Mouse (Mus musculus): Measurements from ENCODE around the gene Ephx1.
"Not testable (repeated sequence)": the region's sequence is repeated elsewhere in the genome, so short reads cannot be mapped to it uniquely, and the experiment has no call there.

The Ephx1 gene

DNA sequence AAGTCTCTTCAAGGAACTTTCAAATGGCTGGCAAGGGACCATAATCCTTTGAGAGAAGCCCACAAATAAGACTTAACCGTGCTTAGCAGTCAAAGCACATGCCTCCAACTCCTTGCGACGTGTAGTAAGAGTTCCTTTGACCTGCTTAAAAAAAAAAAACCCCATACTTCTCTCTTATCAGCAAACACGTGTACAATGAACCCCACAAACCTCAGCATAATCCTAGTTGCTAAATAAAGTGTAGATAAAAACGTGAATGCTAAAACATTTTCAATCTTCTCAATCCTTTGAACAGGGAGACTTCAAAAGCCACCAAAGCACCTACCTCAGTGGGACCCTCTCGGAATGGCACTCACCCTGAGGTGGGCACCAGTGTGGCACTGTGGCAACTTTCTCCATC, 7.3 kb downstream of the Ephx1 start:
- DNase-seq (ENCODE audit: low read depth): no peak

DNA sequence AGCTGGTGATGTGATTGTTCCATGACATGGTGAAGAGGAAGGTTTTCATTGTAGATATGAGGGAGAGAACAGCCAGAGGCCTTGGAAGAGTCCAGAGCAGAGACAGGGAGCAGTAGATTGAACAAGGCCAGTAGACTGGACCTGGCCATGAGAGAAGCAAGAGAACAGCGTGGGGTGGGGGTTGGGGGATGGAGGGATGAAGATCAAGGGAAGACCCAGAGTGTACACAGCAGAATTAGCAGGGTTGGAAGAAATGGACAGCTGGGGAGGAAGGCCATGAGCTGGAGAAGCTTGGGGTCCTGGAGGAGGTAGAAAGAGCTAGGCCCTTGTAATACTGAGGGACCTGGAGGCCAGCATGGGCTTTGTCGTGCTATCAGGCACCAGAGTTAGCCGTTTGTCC, 8.3 kb downstream of the Ephx1 start:
- DNase-seq (ENCODE audit: low read depth): no peak

DNA sequence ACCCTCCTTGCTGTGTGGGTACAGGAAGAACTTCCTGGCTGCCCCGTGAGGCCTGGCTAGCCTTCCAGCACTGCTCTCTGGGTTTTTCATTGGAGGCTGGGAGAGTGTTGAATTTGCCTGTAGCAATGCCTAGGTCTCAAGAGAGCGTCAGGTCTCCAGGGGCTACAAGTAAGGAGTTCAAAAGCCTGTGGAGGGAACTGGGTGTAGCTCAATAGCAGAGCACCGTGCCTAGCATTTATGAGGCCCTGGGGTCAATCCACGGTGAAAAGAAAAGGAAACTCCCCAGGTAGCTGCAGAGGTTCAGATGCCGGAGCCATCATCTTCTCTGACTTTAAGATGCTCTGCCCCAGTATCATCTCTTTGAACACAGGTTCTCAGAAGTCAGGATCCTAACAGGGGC, 9.1 kb downstream of the Ephx1 start:
- DNase-seq (ENCODE audit: low read depth): no peak

DNA sequence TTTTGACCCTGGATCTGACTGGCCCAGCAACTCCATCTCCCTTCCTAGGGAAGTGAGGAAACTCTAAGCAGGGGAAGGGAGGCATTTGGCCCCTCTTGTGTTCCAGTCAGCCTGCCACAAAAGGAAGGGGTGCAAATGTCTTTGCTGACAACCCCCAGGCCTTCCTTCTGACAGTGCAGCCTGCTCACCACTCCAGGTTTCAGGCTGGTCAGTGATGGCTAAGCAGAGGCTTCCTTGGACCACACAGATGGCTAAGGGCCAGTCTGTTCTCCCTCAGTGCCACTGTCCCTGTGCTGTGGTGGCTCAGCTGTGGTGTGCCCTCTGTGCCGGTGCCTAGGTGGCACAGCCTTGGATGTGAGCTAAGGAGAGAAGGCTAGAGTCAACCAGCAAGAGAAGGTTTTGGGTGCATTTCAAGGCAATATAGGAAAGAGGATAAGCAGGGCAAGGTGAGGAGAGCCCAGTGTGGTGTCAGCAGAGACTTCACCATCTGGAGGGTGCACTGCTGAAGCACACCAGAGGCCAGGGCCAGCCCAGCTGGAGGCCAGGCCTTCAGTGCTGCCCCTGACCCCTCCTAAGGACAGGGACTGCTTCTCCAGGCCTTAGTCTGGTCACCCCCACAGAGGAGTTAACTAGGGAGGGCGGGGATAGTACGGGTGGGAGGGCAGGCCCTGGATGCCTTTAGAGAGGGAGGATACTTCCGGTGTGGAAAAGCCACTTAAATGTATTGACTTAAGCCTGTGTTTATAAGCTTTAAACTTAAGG, 10.4 kb downstream of the Ephx1 start:
- no peak for DNase-seq (ENCODE audit: low read depth)

DNA sequence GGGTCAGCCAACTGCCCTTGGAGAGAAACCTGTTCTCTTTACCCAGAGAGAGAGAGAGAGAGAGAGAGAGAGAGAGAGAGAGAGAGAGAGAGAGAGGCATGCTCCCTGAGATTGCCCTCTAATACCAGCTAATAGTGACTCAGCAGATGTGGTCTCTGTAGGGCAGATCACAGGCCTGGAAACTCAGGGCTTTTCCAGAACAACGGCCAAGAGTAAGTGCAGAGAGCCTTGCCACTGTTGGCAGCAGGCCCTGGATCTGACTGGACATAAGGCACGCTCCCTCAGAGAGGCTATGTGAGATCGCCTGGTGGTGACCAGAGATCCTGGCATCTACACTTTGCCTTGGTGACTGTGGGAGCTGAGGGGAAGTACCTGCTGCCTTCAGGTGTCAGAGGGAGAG, 10.9 kb downstream of the Ephx1 start:
- DNase-seq (ENCODE audit: low read depth): no peak

DNA sequence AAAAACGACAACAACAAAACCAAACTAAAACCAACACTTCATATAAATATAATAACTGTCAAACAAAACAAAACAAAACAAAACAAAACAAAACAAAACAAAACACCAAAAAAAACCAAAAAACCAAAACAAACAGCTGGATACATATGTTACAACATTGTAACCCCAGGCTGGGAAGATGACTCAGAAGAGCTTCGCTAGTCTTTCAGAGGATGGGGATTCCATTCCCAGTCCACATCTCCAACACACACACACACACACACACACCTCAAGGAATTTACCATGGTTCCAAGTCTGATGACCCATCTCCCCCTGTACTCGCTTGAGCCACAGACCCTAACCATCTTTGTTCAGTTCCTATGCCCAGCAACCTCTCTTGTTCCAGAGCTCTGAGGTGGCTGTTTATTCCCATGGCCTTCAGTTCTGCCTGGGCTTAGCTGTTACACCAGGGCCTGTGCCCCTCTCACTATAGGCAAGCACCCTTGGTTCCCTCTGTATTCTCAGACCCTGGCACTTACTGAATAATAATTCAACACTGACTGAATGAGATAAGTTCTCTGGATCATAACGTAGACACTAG, 11.6 kb downstream of the Ephx1 start:
- no peak for DNase-seq (ENCODE audit: low read depth)

DNA sequence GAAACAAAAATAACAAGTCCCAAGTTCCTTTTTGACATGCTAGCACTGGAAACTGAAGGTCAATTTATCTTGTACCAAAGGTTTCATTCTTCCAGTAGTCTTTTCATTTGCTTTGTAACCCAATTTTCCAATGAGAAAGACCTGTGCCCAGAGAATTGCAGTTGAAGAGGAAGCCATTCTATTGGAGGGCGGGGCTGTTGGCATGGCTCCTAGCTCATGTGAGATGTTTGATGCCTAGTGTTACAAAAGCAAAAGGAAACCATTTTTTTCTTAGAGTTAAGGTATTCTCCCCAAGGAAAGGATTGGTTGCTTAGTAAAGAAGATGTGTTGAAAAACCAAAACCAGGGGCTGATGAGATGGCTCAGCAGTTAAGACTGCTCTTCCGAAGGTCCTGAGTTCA, 12.4 kb downstream of the Ephx1 start:
- no peak for DNase-seq (ENCODE audit: low read depth)

DNA sequence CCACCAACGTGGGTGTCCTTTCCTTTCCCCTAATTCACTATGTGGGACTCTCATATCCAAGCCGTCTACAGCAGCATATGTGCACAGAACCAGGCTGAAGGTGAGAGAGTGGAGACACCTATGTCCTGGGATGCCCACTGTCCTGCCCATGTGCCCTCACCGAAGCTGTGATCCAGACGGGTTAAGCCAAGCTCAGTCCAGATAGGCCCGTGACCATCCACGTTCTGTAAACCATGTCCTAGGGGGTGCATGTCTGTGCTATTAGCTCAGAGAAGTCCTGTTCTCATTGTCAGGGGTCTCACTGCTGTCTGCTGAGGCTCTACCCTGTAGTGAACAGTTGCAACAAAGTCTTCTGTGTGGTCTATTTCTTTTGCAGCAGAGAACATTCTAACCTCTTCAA, 12.9 kb downstream of the Ephx1 start:
- DNase-seq (ENCODE audit: low read depth): no peak

DNA sequence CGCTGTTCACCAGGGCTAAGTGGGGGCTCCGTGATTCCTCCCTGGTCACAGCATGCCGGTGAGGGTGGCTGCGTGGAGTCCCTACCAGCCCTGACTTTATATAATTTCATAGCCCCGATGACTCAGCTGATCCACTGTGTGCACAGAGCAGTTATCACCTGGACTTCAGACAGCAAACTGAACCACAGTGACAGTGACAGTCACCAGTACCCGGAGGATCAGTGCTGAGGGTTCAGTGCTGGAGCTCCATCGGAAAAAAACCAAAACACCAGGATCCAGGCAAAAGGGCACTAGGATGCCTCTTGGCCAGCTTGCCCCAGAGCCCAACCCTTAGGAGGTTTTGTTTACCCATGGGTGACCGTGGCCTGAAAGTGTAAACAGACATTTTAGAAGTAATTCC, 15.4 kb downstream of the Ephx1 start:
- DNase-seq (ENCODE audit: low read depth): no peak

DNA sequence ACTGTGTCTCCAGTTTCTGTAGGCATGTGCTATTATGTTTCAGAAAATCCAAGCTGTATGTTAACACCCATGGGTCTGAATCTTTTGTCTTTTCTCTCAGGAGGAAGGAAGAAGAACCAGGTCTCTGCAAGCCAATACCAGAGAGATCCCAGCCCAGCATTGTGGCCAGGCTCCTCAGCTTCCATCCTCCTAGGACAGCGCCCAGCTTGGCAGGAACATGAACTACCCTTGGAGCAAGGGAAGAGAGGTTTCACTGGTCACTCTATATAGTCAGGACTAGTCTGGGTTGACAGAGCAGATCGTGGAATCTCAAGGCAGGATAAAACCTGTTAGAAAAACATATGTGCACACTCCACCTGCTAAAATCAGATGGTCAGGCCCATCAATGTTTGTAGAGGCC, 16.9 kb downstream of the Ephx1 start:
- DNase-seq (ENCODE audit: low read depth): no peak

DNA sequence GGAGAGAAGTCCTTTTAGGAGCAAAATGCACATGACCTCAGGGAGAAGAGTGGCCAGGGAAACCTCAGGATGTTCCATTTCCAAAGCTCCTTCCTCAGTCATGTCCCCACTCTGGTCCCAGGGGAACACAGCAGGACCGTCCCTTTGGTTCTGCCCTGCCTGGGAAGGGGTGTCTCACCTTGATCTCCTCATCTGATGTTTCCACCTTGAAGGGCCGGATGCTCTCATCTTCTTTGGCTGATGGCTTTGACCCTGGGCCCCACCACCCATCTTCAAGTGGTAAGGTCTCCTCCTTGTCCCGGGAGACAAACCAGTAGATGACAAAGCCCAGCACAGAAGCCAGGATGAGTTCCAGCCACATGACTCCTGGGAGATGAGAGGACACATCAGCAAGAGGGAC, 19.1 kb downstream of the Ephx1 start:
- DNase-seq (ENCODE audit: low read depth): no peak

DNA sequence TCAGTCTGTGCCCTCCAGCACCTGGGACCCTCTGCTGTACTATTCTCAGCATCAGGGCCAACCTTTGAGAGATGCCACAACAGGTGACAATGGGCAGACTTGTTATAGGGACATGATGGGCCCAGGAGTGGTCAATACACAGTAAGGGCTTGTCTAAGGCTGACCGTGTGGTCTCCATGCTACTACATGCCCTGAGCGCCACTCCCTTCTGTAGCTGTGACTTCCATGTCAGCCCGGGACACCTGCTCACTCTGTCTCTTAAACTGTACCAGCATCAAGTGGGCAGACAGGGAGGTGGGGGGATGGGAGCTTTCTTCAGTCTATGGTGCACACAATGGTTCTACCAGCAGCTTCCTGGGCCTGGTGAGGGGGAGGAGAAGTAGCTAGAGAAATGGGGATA, 19.5 kb downstream of the Ephx1 start:
- DNase-seq (ENCODE audit: low read depth): no peak

DNA sequence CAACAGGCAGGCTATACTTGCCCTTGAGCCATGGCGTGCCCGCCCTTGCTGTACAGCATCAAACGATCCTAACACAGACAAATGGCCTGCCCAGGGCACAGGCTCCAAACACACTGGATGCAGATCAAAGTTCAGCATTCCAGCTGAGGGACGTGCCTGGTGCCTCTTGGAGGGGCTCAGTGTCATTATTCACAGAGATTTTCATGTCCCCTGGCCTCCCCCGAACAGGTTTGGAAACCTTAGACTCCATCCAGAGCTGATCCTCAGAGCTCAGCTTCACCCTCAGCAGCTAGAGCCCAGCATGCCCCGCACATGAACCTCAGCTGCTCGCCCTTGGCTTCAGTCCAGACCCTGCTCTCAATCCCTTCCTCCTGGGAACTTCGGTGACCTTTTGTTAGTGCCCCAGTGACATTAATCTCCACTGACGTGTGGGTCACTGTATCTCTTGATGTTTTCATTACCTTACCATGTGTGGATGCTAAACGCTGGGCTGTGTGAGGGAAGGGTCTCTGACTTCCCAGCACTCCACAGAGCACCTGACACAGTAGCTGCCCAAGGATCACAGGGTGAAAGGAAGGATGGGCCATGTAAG, 20.1 kb downstream of the Ephx1 start:
- DNase-seq (ENCODE audit: low read depth): no peak

DNA sequence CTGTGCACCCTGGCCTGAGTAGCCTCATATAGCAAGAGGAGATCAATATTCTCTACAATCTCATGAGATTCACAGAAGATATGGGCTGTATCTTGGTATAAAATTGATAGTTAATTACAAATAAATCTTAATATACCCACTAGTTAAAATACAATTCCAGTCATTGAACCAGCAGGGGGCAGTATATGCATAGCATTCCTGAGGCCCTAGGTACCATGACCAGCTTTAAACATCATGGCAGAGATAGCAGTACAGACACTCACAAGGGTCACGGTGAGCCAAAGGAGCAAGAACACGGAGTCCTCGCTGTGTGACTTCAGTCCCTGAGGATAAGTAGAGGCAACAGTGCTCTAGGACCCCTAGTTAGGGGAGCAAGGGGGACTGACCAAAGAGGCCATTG, 28.6 kb downstream of the Ephx1 start:
- peak; percentile 79 for DNase-seq (ENCODE audit: low read depth)

DNA sequence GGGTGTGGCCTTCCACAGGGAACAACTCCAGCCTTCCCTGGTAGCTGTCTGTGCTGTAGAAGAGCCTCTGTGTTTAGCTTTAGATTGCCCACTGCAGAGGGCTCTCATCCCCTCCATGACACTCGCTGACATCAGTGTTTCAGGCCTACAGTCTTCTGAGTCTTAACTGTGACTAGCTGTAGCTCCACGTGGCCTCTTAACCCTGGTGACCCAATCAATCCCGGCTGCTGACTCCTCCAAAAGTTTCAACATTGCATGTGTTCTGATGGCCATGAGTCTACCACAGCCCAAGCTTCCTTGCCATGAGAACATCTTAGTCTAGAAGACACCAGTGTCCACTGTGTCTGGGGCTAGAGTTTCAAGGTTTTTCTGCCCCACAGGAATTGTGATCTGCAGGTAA, 30.0 kb downstream of the Ephx1 start:
- no peak for DNase-seq (ENCODE audit: low read depth)

DNA sequence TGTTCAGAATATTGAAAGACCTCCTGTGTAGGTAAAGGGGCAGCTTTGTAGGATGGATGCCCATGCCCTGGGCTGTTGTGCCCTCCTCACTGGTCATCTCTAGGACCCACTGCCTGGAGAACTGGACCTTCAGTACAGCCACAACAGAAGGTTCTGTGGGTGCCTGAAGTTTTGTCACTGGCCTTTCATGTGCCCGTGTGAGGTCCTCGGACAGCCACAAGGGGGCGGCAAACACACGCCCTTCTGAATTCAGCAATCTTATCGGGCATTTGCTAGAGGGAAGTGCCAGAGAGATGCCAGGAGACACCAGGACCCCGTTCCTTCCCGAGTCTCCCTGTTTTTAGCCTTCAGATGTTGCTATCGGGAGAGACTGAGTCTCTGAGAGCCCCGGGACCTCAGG, 32.9 kb downstream of the Ephx1 start:
- DNase-seq (ENCODE audit: low read depth): peak; percentile 88

DNA sequence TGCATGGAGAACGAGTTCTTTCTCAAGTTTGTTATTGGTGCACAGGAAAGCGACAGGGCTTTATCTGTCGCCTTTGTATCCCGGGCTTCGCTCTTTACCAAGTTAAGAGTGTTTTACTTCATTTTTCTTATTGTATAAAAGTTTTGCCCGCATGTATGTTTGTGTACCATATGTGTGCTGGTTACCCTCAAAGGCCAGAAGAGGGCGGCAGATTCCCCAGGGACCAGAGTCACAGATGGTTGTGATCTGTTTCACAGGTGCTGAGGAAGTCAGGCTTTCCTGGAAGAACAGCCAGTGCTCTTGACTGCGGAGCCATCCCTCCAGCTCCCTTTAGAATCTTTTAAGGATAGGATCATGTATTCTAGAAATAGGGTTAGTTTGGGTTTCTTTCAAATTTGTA, 34.0 kb downstream of the Ephx1 start:
- DNase-seq (ENCODE audit: low read depth): no peak

DNA sequence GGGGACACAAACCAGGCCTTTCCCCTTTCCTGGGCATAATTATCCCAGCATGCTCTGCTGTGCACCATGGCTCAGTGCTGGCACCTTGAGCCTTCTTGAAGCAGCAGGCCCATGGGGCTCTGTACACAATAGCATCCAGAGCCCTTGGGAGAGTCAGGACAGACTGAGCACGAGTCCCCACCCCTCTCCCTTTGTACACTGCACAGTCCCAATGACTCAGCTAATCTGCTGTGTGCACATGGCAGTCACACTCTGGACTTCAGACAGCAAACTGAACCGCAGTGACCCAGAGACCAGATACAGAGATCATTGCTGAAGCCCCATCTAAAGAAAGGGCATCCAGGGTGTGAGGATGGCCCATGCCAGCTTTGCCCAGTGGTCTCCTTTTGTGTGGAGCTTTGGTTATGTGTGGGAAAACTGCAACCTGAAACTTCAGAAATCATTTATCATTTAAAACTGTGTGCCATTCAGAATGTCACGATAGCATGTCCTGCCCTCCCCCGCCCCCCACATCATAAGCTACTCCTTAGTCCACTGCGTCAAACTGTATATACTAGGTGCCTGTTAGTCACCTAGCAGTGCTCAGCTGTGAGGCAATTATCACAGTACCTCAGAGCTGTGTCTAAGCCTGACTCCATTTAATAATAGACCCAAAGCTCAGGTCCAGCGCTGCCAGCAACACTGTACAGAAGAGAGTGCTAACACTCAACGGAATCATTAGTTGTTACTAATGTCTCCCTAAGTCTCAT, 39.2 kb downstream of the Ephx1 start:
- not testable (repeated sequence) for DNase-seq (ENCODE audit: low read depth)

DNA sequence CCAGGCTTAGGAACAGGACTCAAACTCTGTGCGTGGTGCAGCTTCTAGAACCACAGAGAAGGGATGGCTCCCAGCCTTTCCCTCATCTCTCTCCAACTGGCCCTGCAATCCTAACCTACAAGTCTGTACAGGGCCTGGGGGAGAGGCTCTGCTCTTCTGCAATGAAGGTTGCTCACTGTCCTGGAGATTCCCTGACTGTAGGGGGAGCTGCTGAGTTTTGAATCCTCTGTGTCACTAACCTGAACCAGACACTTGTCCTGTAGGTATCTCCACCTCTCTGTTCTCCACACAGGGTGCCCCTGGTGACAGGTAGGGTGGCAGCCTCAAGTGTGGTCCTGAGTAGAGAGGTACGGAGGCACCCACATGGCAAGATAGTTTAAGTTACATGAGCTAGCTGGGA, 40.2 kb downstream of the Ephx1 start:
- peak; percentile 41 for DNase-seq (ENCODE audit: low read depth)

DNA sequence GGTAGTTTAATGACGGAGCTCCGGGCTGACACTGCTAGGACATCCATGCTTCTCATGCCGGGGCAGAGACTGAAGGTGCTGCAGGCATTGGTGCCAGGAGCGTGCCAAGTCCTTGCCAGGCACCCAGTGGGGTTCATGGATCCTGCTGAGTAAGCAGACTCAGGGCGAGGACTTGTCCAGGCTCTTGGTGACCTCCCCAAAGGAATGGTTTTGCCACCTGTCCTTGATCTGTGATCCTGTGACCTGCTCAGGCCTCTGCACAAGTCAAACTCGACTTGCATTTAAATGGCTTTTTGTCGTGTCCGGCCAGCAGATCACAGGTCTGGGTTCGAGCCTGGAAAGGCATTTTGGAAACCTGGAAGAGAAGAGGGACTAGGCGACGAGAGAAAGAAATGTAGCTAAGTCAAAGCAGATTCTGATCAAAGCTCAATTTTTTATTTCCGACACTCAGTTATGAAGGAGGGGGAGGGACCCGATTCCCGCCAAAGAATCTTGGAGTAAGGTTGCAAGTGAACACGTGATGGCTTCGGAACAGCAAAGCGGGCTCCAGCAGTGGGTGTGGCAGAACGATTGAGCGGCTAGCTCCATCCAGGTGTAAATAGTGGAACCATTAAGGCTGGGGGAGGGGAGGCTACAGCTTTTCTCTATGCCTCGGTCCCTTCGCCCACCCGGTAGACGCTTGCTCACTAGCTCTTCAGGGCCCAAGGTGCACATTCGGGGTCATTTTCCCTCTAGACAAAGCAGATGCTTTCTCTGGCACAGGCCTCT, 41.0 kb downstream of the Ephx1 start:
- DNase-seq (ENCODE audit: low read depth): no peak

DNA sequence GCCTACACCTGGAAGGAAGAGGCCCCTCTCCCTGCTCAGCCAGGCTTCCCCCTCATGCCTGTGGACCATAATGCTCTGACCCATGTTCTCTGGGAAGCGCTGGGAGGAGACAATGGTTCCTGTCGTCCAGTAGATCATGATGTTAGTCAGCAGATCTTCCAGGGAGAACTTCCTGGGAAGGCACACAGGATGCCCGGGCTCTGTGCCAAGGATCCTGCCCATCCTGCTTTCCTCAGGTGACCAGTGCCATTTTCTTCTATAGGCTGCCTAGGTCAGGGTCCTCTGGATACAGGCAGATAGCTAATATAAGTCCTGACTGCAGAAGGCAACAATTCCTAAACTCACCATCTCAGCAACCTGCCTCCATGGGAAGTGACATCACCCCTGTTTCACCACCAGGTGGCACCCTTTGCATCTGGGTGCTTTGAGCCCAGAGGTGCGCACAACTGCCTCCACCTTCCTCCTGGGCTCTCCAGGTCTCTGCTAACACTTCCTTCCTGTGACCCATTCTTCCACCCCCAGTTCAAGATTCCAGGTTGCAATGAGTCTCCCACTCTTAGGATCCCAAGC, 44.5 kb downstream of the Ephx1 start:
- peak; percentile 77 for DNase-seq (ENCODE audit: low read depth)
